Mouse (Mus musculus): ENCODE data around the gene Spns3.

DNA sequence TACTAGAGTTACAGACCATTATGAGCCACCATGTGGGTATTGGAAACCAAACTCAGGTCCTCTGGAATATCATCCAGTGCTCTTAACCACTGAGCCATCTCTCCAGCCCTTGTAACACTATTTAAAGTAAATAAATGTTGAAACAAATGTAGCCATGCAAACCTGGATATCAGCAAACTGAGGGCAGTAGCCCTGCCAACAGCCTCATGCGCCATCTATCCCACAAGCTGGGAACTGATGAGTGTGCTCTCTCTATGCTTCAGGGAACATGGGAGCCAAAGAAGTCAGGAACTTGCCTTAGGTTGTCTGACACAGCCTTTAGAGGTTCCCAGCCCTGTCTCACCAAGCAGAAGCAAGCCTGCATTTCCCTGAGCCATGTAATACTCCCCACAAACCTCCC lies 18.7 kb downstream of the Spns3 start:
- TF ChIP-seq CTCF (IDR thresholded peaks at IDR 0.05; ENCODE audit: borderline replicate concordance, extremely low read depth, insufficient read depth, insufficient read length) (no peak), POLR2A (IDR thresholded peaks at IDR 0.05; ENCODE audit: borderline replicate concordance, extremely low read depth, insufficient read depth, insufficient read length, poor library complexity, severe bottlenecking) (no peak)
